Mouse (Mus musculus) neural tube, embryonic 12.5 days (tissue): ENCODE data around the gene Armcx1. TPM values are rescaled to one million over a fixed set of nuclear protein-coding genes. Genes with fewer than 3 reads are reported as not detected.

ENCODE experiments used
- microRNA-seq: library from miRNA; unstranded; fragments of <30 nt; microRNA quantifications from one replicate; pipeline ENCODE4, GENCODE M21; 2017
- polyA plus RNA-seq: library from polyadenylated mRNA; unstranded; fragments of >200 nt; fragmentation: Nextera tagmentation; extraction: Ambion mirVana; gene quantifications from 2 replicates; pipeline ENCODE4 v1.2.1, GENCODE M21; 2016

The Armcx1 gene
- polyA plus RNA-seq, 1 experiment from 2014 or later, result 74.7 TPM

Small RNAs within 50 kb of the gene (microRNA-seq; reads per million reads assigned to microRNA genes)
- not detected for gene Mir7093

Other genes with a start within 250 kb of the Armcx1 start
- 0.10 TPM in 1 of 2 replicates, not detected in the other for gene Taf7l, start 241.5 kb upstream of the Armcx1 start, polyA plus RNA-seq
- 45.8 and 48.5 TPM in 2 replicates for gene Timm8a1, start 176.1 kb upstream of the Armcx1 start, polyA plus RNA-seq
- 1.2 and 1.3 TPM in 2 replicates for gene Btk, start 134.4 kb upstream of the Armcx1 start, polyA plus RNA-seq
- gene Rpl36a, start 132.3 kb upstream of the Armcx1 start, polyA plus RNA-seq, result 239 and 257 TPM in 2 replicates
- gene Gla, start 116.8 kb upstream of the Armcx1 start, polyA plus RNA-seq, result 3.6 and 4.5 TPM in 2 replicates
- gene Hnrnph2, start 116.8 kb upstream of the Armcx1 start, polyA plus RNA-seq, result 177 and 186 TPM in 2 replicates
- 6.4 and 7.0 TPM in 2 replicates for gene Armcx4, start 31.4 kb upstream of the Armcx1 start, polyA plus RNA-seq
- gene Armcx6, start 33.5 kb downstream of the Armcx1 start, polyA plus RNA-seq, result 25.4 and 26.6 TPM in 2 replicates
- gene Armcx3, start 38.6 kb downstream of the Armcx1 start, polyA plus RNA-seq, result 63.4 and 69.2 TPM in 2 replicates
- 80.6 and 86.2 TPM in 2 replicates for gene Armcx2, start 91.3 kb downstream of the Armcx1 start, polyA plus RNA-seq
- 0.22 and 0.64 TPM in 2 replicates for gene Nxf2, start 246.8 kb downstream of the Armcx1 start, polyA plus RNA-seq